Mouse (Mus musculus) 416B (cell line): ENCODE results near the gene Lrfn3.

Source experiments
- DNase-seq: peaks from one replicate; pipeline ENCODE4 v3.0.0; 2011; ENCODE audit warnings: low read depth

Lrfn3 gene

DNA sequence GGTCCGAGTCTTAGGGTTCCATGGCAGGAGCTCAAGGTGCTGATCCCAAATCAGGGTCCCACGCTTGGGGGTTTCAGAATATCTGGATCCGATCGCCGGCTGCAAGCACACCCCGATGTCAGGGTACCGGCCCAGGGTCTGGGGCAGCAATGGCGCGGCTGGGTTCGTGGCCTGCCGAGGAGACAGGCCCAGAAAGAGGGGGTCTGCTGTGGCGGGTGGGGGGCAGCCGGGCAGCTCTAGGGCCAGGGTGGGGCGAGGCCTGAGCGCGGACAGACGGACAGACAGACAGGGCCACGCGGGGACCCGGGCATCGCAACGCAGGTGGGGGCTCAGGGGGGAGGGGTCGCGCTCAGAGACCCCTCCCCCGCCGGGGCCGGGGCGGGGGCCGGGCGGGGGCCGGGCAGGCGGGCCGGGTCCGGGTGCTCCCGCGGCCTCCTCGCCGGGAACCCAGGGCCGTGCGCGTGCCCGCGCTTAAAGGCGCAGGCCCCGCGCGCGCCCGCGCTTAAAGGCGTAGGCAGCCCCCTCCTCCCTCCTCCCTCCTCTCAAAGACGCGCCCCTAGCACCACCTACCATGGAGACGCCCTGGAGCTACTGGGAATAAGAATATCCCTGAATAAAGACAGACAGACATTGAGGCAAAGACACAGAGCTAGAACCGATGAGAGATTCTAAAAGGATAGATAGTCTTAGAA, at the start of gene Lrfn3:
TSS of gene Lrfn3 (minus strand) at position 121 of the 692 bp plus-strand sequence.
- no peak for DNase-seq

DNA sequence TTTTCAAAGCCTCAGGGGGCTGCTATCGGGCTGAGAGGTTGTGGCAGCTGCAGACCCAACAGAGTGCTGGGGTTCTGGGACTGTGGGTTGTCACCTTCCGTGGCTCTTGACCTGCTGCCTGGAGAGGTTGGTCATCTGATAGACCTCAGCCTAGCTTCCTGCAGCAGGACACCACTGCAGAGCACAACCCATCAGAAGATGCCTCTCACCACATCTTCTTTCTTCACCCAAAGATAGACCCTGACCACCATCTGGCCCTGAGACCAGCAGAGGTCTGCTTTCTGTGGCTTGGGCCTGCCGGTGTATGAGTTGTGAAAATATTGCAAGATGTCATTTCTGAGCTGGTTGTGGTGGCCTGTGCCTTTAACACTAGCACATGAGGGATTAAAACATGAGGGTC, 48.5 kb upstream of the Lrfn3 start:
- peak; percentile 61 for DNase-seq

DNA sequence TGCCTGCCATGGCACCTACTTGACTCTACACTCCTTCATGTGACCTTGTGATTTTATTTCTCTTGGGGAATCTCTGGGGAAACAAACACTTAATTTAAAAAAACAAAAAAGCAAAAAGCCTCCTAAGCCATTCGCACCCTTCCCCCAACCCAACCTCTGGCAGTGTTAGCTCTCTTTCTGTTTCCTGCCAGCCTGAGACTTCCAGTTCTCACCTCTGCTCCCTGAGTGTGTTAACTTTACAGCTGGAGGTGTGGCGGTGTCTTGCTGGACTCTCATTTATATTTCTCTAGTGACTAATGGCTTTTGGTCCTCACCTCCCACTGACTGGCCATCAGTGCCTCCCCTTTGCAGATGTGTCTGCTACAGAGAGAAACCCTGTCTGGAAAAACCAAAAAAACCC, 47.2 kb upstream of the Lrfn3 start:
- DNase-seq = no peak

DNA sequence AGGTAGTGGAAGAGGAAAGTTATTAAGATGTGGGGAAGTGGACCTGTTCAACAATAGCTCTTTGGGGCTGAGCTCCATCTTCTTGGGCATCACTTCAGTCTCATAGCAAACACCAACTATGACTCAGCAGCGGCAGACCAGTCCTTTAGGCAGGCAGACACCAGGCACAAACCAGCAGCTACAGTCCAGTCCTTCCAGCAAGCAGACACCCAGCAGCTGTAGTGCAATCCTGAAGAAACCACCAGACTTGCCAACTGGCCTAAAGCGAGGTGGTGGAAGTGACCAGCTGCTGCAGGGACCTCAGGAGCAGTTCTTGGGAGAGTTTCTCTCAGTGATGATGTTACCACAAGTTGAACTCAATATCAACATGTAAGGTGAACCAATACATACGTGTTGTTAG, 46.1 kb upstream of the Lrfn3 start:
- DNase-seq = peak; percentile 14

DNA sequence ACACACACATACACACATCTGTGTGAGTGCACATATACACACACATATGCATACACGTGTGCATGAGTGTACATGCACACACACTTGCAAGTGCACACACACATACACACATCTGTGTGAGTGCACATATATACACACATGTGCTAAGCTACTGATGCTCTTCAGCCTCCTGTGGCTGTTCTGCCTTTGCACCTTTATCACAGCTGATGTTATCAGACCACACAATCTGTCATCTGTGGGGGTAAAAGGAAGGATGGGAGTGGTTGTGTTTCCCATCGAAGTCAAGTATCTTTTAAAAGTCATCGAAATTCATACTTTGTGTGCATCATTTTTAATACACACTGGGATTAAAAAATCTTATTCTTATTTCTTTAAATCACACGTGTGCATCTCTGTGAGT, 39.8 kb upstream of the Lrfn3 start:
- no peak for DNase-seq

DNA sequence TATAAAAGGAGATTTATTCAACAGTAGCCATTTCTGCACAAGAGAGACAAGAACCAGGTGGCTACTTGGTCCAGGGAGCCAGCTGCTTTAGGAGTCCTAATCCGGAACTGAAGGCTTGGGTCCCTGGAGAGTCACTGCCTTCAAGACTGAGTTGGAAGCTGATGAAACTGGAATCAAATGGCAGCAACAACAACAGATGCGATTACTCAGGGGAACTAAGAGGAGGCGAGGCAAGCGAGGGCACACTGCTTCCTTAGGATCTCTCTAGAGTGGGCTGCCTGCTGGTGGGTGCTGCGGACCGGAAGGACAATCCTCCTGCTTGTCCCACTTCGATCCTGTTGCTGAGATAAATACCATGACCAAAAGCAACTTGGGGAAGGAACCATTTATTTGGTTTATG, 37.1 kb upstream of the Lrfn3 start:
- no peak for DNase-seq

DNA sequence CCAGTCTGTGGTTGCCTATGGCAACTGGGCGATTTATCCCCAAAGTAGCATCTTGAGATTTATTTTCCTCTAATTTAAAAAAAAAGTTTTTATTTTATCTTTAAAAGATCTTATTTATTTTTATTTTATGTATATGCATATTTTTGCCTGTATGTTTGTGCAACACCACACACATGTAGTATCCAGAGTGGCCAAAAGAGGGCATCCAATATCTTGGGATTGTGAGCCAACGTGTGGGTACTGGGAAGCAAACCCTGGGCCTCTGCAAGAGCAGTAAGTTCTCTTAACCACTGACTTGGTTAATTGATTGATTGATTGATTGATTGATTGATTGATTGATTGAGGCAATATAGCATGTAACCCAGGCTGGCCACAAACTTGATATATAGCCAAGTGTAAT, 32.3 kb upstream of the Lrfn3 start:
- DNase-seq = peak; percentile 89

DNA sequence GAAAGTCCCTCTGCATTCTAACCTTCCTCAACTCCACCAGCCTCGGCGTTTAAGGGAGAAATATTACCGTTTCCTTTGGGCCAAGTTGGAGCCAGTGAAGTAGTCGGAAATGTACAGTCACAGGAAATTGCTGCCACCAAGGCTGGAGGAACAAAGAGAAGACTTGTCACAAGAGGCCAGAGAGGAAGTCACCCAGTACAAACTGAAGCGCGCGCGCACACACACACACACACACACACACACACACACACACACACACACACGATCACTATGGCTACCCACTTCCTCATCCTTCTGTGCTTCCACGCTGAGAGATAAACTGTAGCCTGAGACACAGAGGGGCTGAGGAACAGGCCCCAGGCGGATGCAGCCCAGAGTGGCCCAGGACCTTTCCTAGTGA, 31.8 kb upstream of the Lrfn3 start:
- DNase-seq = peak; percentile 96

DNA sequence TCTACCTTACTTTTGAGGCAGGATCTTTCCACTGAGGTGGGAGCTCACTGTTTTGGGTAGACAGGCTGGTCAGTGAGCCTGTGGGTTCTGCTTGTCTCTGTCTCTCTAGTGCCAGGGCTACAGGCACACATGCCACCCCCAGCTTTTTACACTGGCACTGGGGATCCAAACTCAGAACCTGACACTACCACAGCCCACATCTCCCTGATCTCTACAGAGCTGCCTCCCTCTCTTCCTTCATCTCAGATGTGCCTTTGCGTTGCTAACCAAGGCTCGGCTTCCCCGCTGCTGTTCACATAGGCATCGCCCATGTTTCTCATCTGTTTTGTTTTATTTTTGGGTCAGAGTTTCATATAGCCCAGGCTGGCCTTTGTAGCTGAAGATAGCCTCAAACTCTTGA, 31.1 kb upstream of the Lrfn3 start:
- DNase-seq = no peak

DNA sequence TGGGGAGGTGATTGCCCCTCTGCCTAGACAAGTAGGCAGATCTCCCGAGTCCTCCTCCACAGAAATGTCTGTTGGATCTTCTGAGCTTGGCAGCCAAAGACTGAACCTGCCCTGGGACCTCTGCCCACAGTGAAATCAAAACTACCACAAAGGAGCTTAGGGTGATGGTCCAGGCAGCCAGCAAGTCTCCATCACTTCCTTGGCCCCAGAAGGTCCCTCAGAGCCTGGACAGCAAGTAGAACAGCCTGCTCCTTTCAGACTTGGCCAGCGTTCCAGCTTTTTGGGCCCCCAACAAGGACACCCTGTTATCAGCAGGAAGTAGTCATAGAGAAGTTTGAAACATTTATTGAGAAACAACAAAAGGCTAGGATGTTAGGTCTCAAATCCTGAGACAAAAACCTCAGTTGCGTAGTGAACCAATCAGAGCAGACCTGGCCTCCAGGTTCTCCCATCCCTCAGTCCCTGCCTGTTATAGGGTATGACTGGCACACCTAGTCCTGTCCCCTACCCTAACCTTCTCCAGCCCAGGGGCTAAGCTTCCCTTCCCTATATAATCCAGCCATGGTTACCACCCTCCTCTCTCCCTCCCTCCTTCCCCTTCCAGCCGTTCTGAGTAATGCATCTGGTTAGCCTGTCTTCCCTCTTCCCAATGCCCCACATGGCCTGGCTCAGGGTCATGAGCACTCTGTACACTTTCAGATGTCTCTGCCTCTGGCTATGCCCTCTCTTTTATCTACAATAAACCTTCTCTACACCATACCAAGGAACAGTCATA, 30.4 kb upstream of the Lrfn3 start:
- DNase-seq = peak; percentile 24

DNA sequence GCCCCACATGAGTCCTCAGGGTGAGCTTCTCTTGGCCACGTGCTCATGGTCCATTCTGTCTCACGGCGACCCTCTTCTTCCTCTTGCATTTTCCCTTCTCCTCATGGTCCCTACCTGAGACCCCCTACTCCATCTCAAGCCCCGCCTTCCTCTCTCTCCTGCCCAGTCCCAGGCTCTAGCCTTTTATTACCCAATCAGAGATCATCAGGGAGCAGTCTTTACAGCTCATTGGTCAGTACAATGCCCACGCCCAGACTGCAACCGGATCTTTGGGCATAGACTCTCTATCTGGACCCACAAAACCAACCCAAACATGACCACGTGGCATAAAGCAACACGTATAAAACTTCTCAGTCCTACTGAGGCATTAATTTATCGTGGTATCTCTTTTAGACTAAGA, 21.5 kb upstream of the Lrfn3 start:
- no peak for DNase-seq

DNA sequence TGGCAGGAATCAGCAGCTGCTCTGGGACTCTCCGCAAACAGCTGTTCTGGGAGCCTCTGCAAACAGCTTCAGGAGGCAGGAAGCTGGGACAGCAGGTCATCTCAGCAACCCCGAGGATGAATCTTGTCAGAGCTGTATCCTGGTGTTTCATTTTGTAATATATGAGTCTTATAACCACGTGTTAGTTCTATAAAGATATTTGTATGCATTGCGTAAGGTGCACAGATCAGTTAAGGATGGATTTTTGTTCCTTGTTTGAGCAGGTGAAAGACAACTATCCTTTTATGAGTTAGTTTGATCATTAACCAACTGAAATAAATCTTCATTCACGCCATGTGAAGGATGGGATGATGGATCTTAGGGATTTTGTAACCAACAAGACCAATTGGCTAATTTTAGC, 17.5 kb upstream of the Lrfn3 start:
- no peak for DNase-seq

DNA sequence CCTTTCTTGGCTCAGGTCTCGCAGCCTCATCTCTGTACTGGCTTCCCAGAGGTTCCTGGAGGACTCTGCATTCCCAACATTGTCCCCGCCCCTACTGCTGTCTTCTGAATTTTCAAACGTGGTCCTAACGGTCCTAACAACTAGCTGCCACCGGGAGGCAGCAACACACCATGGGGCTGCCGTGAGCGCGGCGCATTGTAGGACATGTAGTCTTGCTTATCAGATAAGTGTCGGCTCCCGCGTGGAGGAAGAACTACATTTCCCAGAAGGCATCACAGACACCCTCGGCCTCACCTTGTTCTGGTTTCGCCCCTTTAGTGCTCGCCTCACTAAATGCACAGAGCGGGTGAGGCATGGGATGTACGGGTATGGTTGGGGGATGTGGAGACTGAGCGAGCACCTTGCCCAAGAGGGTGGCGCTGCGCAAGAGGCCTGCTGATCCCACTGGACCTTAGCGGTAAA, 11.0 kb upstream of the Lrfn3 start:
- peak; percentile 96 for DNase-seq

DNA sequence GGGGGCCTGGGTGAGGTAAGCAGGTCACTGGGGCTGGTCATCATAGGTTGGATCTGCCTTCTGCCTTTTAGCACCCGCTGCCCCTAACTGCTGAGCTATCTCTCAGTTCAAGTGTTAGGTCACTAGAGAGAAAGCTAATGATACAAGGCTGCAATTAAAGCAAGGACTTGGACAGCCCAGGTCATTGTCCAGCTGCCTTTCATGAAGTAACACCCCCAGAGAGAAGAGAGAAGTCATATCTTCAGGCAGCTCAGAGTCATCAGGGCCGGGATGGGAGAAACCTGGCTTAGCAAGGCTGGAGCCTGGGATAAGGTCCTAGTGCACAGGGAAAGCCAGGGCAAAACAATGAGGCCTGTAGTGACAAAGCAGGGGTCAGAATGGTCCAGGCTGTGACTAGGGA, 4.9 kb upstream of the Lrfn3 start:
- DNase-seq = no peak

DNA sequence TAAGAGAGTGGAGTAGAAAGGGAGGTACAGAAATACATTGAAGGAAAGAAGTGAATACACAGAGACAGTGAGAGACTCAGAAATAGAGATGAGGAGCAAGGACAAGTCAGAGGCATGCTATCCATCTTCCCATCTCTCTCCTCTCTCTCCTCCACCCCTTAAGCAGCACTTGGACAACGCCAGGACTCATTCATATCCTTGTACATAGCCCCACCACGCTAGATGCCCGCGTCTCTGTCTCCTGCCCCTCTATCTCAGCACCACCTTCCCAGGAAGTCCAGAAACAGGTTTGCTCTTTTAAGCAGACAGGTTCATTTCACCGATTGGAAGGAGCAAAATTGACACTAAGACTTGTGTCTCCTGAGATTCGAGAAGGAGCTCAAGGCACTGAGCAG, 769 bp upstream of the Lrfn3 start:
- DNase-seq = no peak

DNA sequence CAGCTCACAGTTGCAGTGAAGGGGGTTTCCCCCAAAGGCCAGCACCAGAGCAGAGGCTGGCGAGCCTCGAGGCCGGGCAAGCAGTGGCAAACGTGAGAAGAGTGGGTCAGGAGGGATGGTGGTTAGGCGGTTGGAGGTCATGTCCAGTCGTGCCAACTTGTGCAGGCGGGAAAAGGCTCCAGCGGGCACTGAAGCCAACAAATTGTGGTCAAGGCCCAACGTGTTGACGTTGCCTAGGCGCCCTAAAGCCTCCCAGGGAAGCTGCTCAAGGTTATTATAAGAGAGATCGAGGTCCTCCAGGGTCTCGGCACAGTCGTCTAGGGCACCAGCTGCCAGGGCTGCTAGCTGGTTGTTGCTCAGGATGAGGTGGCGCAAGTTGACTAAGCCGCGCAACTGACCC, 2.5 kb downstream of the Lrfn3 start:
- no peak for DNase-seq

DNA sequence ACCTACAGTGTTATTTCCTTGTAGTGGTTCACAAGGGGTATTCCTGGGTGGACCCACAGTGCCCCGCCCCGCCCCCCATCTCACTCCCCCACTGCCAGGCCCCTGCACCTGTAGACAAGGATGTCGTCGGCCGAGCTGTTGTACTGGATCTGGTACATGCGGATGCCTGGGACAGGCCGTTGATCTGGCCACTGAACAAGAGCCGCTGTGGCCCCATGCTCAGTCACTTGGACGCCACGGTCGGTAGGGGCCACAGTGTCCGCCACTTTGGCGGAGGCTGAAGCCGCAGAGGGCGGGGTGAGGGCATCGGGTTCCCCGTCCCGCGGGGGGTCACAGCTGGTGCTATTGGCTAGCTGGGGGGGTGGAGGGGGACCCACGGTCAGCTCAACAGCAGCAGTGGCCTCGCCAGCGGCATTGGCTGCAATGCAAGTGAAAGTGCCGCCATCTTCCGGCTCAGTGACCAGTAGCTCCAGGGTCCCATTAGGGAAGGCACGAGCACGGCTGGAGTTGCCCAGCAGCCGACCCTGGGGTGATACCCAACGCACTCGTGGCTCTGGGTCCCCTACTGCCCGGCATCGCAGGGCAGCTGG, 3.2 kb downstream of the Lrfn3 start:
- DNase-seq = no peak

DNA sequence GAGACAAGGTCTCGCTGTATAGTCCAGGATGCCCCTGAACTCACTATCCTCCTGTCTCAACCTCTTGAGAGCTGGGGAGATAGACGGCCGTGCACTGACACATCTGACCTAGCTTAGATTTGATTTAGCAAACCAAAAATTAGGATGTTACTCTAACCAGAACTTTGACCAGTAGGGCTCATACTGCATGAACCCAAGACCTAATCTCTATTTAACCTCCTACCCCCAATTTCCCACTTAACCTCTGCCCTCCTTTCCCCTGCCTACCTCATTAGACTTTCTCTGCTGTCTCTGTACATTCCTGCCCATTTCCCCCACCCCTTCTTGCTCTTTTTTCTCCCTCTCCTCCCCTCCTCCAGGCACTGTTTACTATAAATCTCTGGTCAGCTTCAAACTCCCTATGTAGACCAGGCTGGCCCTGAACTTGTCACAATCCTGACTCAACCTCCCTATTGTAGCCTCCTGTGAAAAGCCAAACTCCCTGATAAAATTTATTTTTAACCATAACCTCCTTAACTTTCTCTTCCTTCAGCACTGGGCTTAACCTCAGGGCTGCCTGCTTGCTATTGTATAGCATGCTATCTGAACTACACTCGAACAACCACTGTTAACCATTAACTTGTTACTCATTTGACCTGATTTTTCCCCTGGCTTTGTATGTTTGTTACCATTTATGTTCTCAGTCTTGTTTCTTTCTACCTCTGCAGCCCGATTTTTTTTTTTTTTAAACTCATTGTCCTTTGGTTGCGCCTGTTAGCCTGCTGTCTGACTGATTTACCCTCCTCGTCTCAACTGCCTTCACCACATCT, 4.0 kb downstream of the Lrfn3 start:
- DNase-seq = no peak

DNA sequence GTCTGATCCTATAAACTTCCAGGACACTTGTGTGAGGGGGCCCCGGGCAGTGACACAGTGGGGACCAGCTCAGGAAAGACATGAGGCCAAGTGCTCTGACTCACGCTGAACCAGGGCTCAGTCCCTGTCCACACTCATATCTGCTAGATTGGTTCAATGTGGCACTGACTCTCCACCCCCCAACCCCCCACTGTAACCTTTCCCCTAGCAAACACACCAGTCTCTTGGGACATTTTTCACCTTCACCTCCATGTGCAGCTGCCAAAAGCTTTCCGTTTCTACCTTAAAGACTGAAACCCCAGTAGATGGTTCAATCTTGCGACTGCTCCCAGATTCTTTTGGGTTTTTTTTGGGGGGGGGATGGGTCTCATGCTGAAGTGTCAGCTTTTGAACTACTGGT, 8.5 kb downstream of the Lrfn3 start:
- no peak for DNase-seq

DNA sequence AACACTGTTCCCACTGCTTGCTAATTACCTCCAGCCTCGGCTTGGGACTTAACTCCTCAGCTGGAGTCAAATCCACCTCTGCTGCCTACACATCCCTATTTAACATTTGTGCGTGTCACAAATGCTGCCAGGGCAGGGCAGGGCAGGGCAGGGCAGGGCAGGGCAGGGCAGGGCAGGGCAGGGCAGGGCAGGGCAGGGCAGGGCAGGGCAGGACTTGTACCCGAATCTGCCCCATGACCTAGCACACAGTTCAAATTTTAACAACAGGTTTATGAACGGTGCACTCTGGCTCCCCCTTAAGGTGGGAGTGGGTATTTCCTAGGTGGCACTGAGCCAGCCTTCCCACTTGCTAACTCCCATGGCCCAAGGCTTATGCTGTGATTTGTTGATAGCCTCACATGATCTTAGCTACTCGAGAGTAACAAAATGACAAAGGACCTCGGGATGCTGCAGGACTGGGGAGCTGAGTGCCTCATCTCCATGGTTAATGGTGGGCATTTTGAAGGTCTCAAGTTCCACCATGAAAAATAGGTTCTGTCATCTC, 9.2 kb downstream of the Lrfn3 start:
- DNase-seq = peak; percentile 68

DNA sequence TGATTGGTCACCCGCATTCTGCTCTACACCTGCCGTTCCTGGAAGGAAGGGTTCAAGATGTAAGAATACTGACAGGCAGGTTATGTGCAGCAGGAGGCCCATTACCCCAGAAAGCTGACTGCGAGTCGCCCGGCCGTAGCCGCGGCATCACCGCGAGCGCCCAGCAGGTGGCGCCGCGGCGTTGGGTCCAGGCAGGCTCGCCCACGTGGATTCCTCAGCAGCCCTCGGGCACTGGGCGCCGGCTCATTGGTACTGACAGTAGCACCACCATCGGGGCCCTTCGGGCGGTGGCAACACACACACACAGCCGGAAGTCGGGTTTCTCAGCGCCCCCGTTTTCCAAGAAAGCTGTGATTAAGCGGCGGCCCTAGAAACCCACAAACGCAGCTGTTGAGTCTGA, 14.7 kb downstream of the Lrfn3 start:
- DNase-seq = peak; percentile 65
